Mouse (Mus musculus): Measurements from ENCODE around the gene Slc12a8. TPM values are rescaled to one million over a fixed set of nuclear protein-coding genes. Genes with fewer than 3 reads are reported as not detected.

Gene Slc12a8
- polyA plus RNA-seq, 1 experiment from 2014 or later: 6.2 TPM

DNA sequence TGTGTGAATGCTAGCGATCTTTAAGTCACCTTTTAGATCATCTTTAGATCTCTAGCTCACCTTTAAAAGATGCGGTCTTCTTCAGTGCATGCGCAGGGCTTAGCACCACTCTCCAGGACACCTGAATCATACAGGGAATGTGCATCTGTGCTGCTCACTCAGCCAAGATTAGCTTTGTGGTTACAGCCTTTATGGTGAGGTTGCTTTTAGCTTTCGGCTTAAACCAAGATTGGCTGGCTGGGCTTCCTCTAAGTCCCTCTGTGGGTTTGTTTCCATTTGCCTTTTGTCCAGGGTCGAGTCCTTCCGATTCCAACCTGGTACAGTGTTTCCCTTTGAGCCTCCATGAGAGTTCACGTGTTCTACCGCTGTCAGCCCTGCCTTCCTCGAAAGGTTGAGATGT is 187.2 kb downstream of the Slc12a8 start:
- WGBS: 81% methylated on average over 9 of the region's 9 CpGs
- Histone ChIP-seq H3K4me3 (replicated peaks) (no peak overlapping the region), H3K4me2 (replicated peaks) (no peak overlapping the region), H3K27ac (no peak overlapping the region), H3K36me3 (no peaks in the 10 kb centered on the region), H3K4me1 (replicated peaks) (peaks cover 11% of the 10 kb centered on the region), H3K9me3 (no peaks in the 10 kb centered on the region), H3K27me3 (replicated peaks) (no peaks in the 10 kb centered on the region), H3K9ac (no peak overlapping the region)
- ATAC-seq: no peak

DNA sequence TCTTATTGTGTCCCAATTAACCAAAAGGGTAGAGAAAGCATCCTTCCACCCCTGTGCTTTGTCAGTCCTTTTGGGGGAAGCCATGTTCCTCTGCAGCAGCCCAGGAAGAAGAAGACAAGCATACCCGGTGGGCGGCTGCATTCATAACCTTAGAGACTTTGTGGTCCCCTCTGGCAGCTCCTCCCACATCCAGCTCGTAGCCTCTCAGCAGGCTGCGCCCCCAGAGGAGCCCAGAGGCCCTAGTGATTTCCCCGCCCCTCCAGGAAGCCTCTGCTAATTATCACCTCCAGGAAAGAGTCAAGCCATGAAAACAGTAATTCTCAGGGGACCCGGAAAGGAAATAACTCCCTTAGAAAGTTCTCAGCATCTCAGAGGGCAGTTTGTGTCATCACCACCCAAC is 188.1 kb downstream of the Slc12a8 start:
- Histone ChIP-seq H3K9me3 (no peaks in the 10 kb centered on the region), H3K9ac (no peak overlapping the region), H3K27me3 (replicated peaks) (no peaks in the 10 kb centered on the region), H3K4me3 (replicated peaks) (no peak overlapping the region), H3K4me1 (replicated peaks) (peaks cover 11% of the 10 kb centered on the region), H3K36me3 (no peaks in the 10 kb centered on the region), H3K4me2 (replicated peaks) (no peak overlapping the region), H3K27ac (no peak overlapping the region)
- WGBS: 20% methylated on average over 6 of the region's 6 CpGs
- ATAC-seq: no peak

DNA sequence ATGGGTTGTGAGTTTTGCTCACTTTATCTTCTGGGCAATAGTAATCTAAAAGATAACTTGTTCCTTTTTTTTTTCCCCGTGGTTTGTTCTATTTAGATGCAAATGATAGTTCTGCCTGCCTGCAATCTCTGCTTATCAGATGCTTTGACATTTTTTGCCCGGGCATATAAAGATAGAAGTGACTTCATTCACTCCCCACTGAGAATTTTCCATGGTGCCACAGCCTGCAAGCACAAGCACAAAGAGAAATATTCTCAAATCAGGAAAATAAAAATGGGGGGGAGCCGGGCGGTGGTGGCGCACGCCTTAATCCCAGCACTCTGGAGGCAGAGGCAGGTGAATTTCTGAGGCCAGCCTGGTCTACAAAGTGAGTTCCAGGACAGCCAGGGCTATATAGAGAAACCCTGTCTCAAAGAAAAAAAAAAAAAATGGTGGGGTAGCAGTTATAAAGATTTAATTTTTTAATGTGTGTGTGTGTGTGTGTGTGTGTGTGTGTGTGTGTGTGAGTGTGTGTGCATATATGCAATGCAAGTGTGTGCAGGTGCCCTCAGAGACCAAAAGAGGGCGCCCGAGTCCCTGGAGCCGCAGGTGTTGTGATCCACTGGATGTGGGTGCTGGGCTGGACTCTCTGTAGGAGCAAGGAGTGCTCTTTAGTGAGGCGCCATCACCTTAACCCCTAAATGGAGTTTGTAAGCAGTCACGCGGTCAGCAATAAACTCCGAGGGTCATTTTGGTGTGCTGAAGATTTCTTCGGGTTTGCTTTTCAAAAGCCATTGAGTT is 189.2 kb downstream of the Slc12a8 start:
- H3K4me3 ChIP-seq (replicated peaks): no peak overlapping the region
- no peaks in the 10 kb centered on the region for H3K9me3 ChIP-seq
- no peaks in the 10 kb centered on the region for H3K27me3 ChIP-seq (replicated peaks)
- H3K4me1 ChIP-seq (replicated peaks): peaks cover 11% of the 10 kb centered on the region
- WGBS: 92% methylated on average over 14 of the region's 14 CpGs
- no peak overlapping the region for H3K27ac ChIP-seq
- ATAC-seq: no peak
- no peak overlapping the region for H3K4me2 ChIP-seq (replicated peaks)
- no peak overlapping the region for H3K9ac ChIP-seq
- H3K36me3 ChIP-seq: no peaks in the 10 kb centered on the region

DNA sequence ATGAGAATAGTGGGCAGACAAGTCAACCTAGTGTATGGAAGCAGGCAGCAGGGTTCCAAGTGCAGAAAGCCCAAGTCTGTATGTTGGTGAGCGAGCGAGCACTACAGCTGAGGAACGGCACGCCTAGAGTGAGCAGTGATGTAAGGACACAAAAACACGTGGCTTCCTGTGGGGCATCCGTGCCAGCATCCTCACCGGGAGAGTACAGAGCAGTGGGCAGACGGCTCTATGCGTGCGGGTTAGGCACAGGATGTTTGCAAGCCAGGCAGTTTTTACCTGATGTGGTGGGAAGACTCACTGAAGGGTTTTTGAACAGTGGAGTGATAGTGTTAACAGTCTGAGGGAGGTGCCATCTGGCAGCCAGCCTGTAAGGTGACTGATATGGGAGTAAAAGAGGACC is 190.9 kb downstream of the Slc12a8 start:
- Histone ChIP-seq H3K27me3 (replicated peaks) (no peaks in the 10 kb centered on the region), H3K4me1 (replicated peaks) (peaks cover 11% of the 10 kb centered on the region), H3K4me2 (replicated peaks) (no peak overlapping the region), H3K9ac (no peak overlapping the region), H3K4me3 (replicated peaks) (no peak overlapping the region), H3K36me3 (no peaks in the 10 kb centered on the region), H3K9me3 (no peaks in the 10 kb centered on the region), H3K27ac (no peak overlapping the region)
- 86% methylated on average over 10 of the region's 10 CpGs for WGBS
- no peak for ATAC-seq

DNA sequence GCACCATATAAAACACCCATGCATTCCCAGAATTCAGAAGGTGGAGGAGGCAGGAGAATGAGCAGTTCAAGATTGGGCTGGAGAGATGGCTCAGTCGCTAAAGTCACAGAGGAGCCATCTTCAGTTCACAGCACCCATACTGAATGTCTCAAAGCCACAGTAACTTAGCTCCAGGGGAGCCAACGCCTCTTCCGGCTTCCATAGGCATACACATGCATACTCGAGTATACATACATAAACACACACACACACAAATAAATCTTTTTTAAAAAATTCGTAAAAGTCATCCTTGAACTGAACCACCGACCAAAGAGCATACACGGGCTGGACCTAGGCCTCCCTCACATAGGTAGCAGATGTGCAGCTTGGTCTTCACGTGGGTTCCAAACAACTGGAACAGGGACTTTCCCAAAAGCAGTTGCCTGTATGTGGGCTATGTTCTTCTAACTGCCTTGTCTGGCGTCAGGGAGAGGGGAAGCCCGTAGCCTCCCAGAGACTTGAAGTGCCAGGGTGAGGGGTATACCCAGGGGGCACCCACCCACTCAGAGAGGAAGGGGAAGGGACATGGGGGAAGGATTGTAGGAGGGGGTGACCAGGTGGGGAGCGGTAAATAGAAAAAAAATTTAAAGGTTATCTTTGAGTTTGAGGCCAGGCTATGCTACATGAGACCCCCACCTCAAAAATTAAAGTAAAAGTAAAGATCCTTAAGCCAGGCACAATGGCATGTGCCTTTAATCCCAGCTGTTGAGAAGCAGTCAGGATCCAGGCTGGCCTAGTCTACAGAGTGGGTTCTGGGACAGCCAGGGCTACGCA is 191.7 kb downstream of the Slc12a8 start:
- no peak overlapping the region for H3K4me3 ChIP-seq (replicated peaks)
- no peak overlapping the region for H3K27ac ChIP-seq
- ATAC-seq: no peak
- H3K4me2 ChIP-seq (replicated peaks): no peak overlapping the region
- peaks cover 10% of the 10 kb centered on the region for H3K4me1 ChIP-seq (replicated peaks)
- H3K36me3 ChIP-seq: no peaks in the 10 kb centered on the region
- no peaks in the 10 kb centered on the region for H3K27me3 ChIP-seq (replicated peaks)
- no peaks in the 10 kb centered on the region for H3K9me3 ChIP-seq
- 91% methylated on average over 12 of the region's 12 CpGs for WGBS
- H3K9ac ChIP-seq: no peak overlapping the region

Other genes with a start within 250 kb of the Slc12a8 start
- gene Zfp148, start 136.5 kb upstream of the Slc12a8 start, polyA plus RNA-seq (2015; fragmentation: Nextera tagmentation; extraction: Ambion mirVana): 49.3 and 55.3 TPM in 2 replicates
- gene Heg1, start 167.0 kb downstream of the Slc12a8 start, polyA plus RNA-seq (2015; fragmentation: Nextera tagmentation; extraction: Ambion mirVana): 21.2 and 21.4 TPM in 2 replicates

Data from intestine, embryonic 15.5 days (tissue).